Mouse (Mus musculus): Measurements from ENCODE around the gene Dus2.
A peak's percentile ranks its signal among the peaks of the same experiment; 100 is the strongest.
"Not testable (repeated sequence)": the region's sequence is repeated elsewhere in the genome, so short reads cannot be mapped to it uniquely, and the experiment has no call there.

Dus2 gene

DNA sequence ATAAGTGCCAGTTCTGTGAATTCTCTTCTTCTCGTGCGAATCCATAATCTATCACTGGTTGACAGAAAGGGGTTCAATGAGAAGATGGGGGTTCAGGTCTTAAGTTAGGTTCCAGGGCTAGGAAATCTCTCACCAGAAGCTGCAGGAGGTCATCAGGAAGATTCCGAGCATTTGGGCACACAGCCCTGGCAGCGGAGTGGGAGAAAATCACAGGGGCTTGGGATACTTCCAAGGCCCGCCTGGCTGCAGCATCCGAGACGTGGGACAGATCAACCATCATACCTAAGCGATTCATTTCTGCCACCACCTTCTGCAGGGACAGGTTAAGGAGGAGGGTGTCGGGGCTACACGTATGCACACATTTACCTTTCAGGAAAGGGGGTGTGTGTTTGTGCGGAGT, 2.6 kb upstream of the Dus2 start:
- DNase-seq (ENCODE audit: low spot score) = no peak

- no peak for DNase-seq (ENCODE audit: low spot score)
These were observed 409 bp downstream of the Dus2 start for GRCm38 (mm10) chr8:105991546-105991945.

DNA sequence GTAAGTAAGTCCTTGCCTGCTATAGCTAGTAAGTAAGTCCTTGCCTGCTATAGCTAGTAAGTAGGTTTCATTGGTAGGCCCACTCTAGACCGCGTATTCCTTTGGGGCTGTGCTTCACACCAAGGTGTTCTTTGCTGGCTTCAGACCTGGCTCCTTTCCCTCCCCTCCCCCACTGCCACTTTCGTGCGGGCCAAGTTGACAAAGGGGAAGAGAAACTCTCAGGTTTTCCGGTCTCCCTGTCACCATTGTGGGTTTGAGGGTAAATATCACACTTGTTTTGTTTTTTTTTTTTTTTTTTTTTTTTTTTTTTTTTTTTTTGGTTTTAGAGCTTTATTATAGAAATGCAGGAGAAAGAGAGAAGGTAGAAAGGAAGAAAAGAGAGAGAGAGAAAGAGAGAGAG, 1.4 kb downstream of the Dus2 start:
- DNase-seq (ENCODE audit: low spot score) = no peak

GRCm38 (mm10) chr8:105993226-105993625, 2.1 kb downstream of the Dus2 start:
- DNase-seq (ENCODE audit: low spot score) = no peak

DNA sequence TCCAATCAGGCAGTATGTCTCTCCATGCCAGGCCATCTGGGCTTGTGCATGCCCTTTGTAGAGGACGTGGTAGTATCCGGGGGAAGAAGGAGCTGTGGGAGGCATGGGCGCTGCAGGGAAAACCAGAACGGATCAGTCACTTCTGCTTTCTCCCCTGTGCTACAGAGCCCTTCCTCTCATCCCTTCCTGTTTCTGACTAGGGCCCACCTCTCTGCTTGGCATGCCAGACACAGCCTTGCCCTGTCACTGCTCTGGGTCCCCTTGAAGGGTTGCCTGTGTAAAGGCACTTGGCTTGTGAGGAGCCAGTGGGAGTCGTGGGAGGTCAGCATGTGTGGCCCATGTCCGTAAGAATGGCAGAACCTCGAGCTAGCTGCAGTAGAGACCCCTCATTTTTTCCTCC, 5.2 kb downstream of the Dus2 start:
- DNase-seq (ENCODE audit: low spot score) = no peak

GRCm38 (mm10) chr8:105998971-105999370, 7.8 kb downstream of the Dus2 start:
- DNase-seq (ENCODE audit: low spot score) = no peak

- DNase-seq (ENCODE audit: low spot score) = no peak
These were observed 10.8 kb downstream of the Dus2 start for GRCm38 (mm10) chr8:106001908-106002307.

DNA sequence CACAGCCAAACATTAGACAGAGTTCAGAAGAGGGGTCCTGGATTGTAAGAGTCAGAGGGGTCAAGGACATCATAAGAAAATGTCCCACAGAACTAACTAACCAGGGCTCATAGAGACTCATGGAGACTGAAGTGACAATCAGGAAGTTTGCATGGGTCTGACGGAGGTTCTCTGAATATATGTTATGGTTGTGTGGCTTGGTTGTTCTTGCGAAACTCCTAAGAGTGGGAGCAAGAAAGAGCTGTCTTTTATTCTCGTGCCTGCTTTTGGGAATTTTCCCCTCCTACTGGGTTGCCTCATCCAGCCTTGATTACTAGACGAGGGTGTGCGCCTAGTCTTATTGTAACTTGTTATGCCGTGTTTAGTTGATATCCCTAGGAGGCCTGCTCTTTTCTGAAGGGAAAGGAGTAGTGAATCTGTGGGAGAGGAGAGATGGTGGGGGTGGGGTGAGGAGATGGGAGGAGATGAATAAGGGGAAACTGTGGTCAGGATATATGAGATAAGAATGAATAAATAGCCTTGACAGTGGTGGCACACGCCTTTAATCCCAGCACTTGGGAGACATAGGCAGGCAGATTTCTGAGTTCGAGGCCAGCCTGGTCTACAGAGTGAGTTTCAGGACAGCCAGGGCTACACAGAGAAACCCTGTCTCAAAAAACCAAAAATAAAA, 13.5 kb downstream of the Dus2 start:
- no peak for DNase-seq (ENCODE audit: low spot score)

DNA sequence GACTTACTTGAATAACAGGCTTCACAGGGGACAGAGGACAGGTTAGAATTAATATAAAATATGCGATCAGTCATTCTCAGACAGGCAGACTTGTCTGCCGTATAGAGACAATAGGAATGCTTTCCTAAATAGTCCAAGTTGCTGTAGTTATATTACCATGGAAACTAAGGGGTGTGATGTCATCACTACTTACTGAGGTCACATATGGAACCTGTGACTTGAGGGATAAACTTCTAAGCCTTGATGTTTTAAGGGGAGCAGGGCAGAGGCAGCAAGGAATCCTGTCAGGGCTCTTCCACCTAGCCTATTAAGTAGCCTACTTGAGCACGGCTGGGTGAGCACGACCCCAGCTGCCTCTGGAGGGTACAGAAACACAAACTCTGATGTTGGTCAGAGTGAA, 14.7 kb downstream of the Dus2 start, which contains the start of gene Dpep2nb:
Gene Dpep2nb, minus strand, starts transcription at position 101 of the 400 bp plus-strand sequence.
- no peak for DNase-seq (ENCODE audit: low spot score)

DNA sequence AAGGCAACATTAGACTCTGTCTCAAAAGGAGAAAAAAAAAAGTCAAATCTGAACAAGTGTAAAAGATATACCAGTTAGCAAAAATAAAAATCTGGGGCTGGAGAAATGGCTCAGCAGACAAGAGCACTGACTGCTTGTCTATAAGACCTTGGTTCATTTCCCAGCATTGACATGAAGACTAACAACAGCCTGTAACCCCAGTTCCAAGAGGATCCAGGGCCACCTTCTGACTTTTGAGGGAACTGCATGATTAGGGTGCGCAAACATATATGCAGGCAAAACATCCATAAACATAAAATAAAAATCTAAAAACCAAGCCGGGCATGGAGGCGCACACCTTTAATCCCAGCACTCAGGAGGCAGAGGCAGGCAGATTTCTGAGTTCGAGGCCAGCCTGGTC, 15.3 kb downstream of the Dus2 start:
- no peak for DNase-seq (ENCODE audit: low spot score)

GRCm38 (mm10) chr8:106007135-106007534, 16.0 kb downstream of the Dus2 start:
- no peak for DNase-seq (ENCODE audit: low spot score)

DNA sequence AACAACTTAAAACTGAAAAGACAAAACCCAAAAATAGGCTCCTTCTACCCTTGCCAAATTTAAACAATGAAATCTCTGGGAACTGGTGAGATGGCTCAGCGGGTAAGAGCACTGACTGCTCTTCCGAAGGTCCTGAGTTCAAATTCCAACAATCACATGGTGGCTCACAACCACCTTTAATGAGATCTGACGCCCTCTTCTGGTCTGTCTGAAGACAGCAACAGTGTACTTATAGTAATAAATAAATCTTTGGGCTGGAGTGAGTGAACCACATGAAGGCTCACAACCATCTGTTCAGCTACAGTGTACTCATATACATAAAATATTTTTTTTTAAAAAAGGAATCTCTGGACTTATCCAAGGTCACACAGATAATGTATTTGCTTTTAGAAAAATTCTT, 16.8 kb downstream of the Dus2 start:
- DNase-seq (ENCODE audit: low spot score) = not testable (repeated sequence)

DNA sequence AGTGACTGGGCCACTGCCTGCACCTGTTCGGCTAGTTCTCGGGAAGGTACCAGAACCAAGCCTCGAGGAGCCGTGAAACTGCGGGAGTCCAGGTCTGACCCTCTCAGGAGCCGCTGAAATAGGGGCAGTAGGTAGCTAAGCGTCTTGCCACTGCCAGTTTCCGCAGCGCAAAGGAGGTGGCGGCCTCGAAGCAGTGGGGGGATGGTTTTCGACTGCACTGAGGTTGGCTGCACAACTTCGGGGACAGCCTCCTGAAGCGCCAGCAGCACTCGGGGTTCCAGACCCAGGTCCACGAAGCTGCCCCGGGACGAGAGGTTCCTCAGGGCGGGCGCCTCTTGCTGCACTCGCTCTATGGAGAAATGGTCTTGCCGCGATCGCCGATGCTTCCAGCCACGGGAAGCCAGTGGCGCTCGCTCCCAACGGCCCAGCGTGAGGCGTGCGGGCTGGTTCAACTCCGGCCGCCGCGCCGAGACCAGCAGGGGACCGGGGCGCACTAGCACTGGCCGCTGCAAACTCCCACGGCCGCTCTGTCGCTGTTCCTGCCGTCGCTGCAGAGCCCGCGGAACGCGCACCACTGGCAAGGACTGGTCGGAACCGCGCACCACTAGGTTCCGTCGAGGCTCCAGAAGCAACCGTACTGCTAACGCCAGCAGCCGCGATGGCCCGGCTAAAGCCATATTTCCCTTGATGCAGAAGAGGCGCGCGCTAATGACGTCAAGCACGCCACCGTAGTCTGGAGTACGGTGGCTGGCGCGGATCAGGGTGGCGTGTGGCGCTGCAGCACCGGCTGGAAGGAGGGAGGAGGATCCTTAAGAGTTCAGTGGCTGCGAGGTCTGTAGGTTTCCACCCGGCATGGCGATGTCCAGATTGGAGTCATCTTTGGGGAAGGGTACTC, 19.9 kb downstream of the Dus2 start:
- DNase-seq (ENCODE audit: low spot score) = peak; percentile 72

DNA sequence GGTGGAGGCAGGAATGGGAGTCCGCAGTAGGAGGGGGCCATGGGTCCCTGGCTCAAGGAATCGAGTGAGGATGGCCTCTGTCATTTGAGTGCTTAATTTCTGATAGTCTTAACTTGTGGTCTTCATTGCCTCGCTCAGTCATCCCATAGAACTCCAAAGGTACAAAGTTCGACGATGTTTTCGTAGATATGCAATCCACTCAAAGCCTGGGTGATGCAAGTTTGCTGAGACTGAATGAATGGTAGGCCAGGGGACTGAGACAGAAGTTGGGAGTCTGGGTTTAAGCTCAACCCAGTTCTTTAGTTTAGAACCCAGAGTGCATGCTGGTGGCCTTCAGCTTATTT, 20.5 kb downstream of the Dus2 start, which contains the start of gene Ddx28:
Gene Ddx28, minus strand, starts transcription at position 240 of the 344 bp plus-strand sequence.
- no peak for DNase-seq (ENCODE audit: low spot score)

- not testable (repeated sequence) for DNase-seq (ENCODE audit: low spot score)
These were observed 21.1 kb downstream of the Dus2 start for GRCm38 (mm10) chr8:106012203-106012602.

DNA sequence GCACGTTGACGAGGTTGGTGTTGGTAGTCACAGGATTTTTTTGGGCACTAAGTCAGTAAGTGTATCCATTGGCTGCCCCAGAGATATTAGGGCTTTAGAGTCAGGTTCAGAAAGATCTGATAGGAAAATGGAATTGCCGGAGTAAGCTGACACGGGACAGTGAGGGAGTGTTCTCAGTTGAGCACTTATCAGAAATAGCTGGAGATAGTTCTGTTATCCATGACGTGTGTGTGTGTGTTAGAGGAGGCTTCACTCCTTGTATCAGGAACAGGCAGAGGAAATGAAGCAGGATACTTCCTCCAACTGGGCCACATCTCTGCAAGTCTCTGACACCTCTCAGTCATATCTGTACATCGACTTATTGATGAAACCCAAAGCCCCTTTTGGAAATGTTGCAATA, 25.1 kb downstream of the Dus2 start:
- DNase-seq (ENCODE audit: low spot score) = no peak

DNA sequence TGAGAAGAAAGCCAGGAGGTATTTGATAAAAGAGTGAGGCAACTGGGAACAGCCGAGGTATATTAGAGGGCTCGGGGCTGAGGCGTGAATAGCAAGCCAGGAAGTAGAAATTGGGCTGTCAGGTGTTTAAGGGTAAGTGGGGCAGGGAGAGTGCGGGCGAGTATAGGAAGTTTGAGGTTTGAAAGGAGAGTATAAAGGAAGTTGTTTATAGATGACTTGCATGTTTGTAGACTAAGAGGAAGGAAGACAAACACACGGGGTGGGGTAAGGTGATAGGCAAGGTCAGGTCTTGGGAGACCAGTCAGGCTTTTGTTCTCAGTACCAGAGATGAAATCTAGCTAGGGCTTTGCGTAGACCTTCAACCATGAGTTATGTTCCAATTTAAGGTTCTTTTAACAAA, 26.0 kb downstream of the Dus2 start:
- DNase-seq (ENCODE audit: low spot score) = no peak

DNA sequence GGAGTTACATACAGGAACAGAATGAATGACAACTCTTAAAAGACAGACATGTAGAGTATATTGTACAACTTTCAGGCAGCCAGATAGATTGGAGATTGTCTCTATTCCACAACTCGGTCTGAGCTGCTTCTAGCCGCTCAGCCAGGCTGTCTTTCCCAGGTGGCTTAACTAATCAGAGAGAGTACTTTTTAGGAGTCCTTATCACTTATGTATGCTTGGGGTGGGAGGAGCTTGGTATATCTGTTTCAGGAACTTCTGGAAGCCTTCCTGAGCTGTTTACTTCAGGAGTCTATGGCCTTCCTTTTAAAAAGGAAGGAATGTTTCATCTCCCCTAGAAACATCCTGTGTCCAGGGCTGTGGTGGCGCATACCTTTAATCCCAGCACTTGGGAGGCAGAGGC, 26.9 kb downstream of the Dus2 start:
- DNase-seq (ENCODE audit: low spot score) = no peak

DNA sequence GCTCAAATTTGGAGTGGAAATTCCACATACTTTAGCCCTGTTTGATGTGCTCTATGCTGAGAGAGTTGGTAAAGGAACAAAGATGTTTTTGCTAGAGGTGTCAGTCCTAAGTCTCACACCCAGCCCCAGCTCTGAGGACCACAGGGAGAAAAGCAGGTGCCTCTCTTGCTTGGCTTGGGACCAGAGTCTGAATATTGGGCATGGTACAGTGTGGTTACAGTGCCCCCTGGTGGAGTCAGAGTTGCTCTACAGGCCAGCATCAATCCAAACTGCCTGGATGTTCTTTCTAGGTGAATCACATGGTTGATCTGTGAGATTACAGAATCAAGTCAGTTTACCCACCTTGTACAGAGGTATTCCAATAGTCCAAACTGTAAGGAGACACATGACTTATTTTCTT, 31.3 kb downstream of the Dus2 start:
- DNase-seq (ENCODE audit: low spot score) = no peak

GRCm38 (mm10) chr8:106038721-106039120, 47.6 kb downstream of the Dus2 start:
- no peak for DNase-seq (ENCODE audit: low spot score)

DNA sequence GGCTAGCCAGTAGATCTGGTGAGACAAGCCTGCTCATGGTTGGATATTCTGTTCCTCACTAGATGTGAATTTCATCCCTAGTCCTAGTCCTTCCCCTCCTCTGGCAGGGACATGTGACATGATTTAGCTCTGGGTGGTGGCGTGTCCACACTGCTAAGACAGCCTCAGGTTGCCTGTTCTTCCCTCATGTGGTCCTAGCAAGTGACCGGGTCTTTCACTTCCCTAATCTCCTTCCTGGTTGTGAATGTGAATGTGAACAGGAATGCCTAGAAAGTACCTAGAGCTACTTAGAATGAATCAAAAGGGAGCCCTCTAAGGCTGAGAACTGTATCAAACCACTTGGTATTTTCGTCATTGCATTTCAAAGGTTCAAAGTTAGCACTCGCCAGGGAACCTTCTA, 48.5 kb downstream of the Dus2 start:
- DNase-seq (ENCODE audit: low spot score) = no peak

DNA sequence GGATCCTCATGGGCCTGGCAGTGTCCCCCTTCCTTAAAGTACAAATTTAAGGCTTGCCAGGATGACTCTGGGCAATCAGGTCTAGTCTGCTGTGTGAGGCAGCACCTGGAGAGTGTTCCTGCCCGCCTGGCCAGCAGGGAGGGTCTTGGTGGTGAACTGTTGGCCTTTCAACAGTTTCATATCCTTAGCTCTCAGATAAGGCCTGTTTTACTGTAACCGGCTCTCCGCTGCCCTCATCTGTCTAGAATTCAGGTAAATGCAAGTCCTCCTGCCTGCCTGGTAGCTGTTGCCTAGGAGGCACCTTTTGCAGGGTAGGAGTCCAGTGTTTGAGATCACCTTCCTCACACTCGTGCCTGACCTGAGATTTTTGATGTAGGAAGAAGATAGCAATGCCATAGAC, 49.1 kb downstream of the Dus2 start:
- no peak for DNase-seq (ENCODE audit: low spot score)

GRCm38 (mm10) chr8:106043055-106043454, 51.9 kb downstream of the Dus2 start:
- no peak for DNase-seq (ENCODE audit: low spot score)

DNA sequence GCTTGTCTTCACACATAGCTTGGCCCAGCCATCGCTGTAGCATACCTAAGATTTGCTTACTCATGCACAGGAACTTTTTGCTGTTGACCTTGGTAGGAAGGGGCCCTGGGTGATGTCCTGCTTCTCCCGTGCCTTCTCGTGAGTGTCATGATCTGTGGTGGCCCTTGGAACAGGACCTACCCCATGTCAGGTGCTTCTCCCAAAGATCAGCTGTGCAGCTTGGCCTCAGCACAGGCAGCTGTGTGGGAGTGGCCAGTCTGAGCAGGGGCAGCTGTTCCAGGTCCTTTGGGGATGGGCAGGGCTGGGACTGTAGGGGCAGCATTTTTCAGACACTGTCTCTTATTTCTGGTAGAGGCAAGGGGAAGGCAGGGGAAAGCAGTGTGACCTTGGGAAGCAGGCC, 53.0 kb downstream of the Dus2 start:
- DNase-seq (ENCODE audit: low spot score) = no peak

All from urinary bladder, postnatal 10 days (tissue).